Mouse (Mus musculus) lung, postnatal 25 days (tissue): ENCODE results near the gene Btbd35f10.
"Not testable (repeated sequence)": the region's sequence is repeated elsewhere in the genome, so short reads cannot be mapped to it uniquely, and the experiment has no call there.

Experiments
- DNase-seq: peaks from one replicate; pipeline ENCODE4 v3.0.0; 2022; ENCODE audit warnings: low spot score

Gene Btbd35f10

DNA sequence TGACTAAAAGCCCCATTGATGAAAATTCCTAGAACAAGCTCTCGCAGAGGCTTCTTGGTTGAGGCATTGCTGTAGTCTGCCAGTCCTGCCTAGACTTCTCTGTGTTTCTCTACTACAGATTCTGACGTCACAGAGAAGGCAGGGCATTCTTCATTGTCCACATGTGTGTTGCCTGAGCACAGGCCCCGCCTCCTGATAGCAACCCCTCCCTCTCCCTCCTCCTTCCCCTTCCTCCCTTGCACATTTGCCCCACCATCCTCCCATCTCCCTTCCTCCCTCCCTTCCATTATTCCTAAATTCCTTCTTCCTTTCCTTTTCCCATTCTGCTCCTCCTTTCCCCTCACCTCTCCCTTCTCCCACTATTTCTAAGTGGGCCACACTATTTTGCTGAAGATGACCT lies at the start of gene Btbd35f10:
Btbd35f10 (minus strand) TSS at position 101 of the 400 bp plus-strand sequence.
- DNase-seq, result not testable (repeated sequence)
